Mouse (Mus musculus): ENCODE results near the gene Bsdc1.
"Not testable (repeated sequence)": the region's sequence is repeated elsewhere in the genome, so short reads cannot be mapped to it uniquely, and the experiment has no call there.

Gene Bsdc1

DNA sequence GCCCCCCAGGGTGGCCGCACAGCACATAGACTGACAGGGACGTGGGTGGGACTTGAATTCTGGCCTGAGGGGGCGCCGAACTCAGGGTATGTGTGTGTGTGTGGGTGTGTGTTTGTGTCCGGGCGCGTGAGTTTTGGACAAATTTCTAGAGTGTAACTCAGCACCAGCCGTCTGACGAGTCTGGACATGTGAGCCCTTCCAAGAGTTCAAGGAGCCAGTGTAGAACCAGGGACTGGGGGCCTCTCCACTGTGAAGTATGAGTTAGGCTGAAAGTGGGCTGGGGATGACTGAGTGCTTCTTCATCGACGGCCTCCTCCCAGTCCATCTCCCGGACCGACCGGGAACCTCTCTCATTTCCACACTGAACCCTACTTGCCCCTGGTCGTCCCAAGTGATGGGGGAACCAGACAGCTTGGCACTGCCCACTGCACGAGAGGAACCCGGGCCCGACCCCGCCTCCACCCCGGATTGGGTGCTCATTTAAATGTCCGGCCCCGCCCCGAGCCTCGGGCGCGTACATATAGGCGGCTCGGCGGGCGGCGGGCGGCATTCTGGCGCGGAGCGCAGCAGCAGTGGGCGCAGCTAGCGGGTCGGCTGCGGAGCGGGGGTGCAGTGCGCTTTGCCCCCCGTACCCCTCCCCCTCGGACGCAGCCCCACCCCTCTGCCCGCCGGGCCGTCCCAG, 51.8 kb downstream of the Bsdc1 start, which contains the start of gene Marcksl1:
Marcksl1 (plus strand) TSS at position 496 of the 682 bp plus-strand sequence.
- DNase-seq (ENCODE audit: low spot score): peak; percentile 92

DNA sequence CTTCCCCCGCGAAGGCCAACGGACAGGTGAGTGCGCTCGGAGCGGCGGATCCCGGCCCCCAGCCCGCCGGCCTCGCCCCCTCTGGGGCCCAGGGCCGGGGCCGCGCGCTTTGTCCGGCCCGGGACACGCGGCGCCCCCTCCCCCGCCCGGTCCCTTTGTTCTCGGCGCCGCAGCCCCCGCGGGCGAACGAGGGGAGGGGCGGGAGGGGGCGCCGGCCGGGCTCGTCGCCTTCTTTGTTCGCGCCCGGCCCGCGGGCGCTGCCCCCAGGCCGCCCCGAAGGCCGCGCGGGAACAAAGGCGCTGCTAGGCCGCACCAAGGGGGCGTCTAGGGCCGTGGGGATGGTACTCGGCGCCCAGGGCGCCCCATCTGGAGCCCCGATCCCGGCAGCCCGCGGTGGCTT, 52.5 kb downstream of the Bsdc1 start:
- DNase-seq (ENCODE audit: low spot score): no peak

DNA sequence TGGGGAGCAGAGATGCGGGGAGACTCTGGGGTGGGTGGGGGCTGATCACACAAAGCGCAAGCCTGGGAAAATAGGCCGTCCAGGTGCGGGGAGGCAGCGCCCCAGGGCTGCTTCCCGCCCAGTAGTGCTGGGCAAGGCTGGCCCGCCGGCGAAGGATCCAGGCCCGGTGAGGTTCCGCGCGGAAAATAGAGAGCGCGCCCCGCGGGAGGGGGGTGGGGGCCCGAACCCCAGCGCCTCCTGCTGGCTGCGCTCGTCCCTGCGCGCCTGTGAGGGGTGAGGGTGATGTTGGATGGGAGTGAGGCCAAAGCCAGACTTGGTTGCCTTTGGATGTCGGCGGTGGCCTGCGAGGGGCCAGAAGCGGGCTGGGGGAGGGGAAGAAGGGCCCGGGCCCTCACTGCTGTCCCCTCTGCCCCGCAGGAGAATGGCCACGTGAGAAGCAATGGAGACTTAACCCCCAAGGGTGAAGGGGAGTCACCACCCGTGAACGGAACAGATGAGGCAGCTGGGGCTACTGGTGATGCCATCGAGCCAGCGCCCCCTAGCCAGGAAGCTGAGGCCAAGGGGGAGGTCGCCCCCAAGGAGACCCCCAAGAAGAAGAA, 53.0 kb downstream of the Bsdc1 start:
- peak; percentile 58 for DNase-seq (ENCODE audit: low spot score)

DNA sequence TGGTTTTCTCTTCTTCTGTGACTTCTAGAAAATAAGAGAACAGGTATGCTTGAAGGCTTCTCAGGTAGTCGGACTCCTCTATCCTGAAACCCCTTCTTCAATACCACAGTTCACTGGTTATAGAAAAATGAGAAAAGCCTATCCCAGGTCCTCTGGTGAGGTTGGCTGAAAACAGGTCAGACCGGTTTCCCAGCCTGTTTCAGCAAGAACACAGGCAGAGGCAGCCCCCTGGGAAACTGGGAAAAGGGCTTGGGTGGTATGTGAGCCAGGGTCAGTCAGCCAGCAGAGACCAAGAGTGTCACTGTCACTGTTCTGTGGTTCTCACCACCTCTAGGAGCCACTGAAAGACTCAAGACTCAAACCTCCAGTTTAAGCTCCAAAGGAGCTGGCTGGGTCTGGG, 55.5 kb downstream of the Bsdc1 start:
- no peak for DNase-seq (ENCODE audit: low spot score)

DNA sequence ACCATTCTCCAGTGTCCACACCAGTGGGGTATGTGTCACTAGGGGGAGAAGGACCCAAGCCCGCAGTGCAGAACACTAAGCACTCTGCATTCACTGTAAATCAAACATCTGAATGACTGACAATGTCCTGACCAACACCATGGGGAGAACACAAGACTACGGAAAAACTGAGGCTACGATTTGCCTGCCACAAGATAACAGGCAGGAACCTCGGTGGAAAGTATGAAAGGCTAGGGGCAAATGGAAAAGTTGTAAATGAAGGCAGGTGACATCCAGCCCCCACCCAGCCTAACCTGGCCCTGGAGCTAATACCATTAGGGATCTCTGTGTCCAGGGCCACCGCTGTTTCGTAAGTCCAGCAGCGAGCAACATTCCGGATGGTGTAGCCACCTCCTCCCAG, 57.1 kb downstream of the Bsdc1 start:
- DNase-seq (ENCODE audit: low spot score): no peak

DNA sequence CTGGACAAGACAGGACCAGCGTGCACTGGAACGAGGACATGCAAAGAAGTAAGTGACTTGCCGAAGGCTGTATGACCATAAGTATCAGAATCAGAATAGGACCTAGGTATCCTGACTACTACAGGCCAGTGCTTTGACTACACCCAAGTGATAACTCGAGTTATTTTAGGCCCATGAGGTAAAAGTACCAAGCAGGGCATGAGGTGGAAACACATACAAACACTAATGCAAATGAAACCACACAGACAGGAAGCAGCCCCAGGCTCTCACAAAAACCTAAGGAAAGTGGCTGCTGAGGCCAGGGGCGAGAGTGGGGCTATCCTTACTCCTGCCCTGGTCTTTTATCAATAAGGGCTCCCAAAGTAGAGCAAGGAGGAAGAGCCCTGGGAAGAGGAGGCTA, 64.0 kb downstream of the Bsdc1 start:
- DNase-seq (ENCODE audit: low spot score): no peak

DNA sequence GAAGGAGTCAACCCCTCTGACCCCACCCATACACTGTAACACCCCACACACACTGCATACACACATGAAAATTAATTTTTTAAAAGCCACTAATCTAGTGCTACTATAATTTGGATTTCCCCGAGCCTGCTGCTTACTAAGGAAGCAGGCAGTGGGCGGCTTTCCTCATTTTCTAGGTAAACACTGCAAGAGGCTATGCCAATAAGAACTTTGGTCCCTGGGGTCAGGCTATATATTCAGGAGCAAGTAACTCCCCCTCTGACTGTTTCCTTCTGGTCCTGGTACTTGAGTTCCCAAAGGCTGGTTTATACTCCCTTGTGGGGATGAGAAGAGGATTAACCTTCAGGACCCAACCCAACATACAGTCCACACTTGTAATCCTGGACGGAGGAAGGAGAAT, 64.5 kb downstream of the Bsdc1 start:
- no peak for DNase-seq (ENCODE audit: low spot score)

DNA sequence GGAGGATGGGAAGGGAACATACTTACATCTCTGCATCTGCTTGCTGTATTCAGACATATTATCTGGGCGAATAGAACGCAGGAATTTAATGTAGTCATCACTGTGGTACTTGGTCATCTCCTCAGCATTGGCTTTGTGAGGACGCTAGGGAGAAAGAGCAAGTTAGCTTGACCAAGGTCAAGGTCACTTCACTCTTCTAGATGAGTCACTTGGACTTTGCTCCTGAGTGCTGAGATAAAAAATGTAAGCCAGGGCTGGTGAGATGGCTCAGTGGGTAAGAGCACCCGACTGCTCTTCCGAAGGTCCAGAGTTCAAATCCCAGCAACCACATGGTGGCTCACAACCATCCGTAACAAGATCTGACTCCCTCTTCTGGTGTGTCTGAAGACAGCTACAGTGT, 67.5 kb downstream of the Bsdc1 start:
- not testable (repeated sequence) for DNase-seq (ENCODE audit: low spot score)
